Mouse (Mus musculus): ENCODE measurements around the gene Clcn6.

DNA sequence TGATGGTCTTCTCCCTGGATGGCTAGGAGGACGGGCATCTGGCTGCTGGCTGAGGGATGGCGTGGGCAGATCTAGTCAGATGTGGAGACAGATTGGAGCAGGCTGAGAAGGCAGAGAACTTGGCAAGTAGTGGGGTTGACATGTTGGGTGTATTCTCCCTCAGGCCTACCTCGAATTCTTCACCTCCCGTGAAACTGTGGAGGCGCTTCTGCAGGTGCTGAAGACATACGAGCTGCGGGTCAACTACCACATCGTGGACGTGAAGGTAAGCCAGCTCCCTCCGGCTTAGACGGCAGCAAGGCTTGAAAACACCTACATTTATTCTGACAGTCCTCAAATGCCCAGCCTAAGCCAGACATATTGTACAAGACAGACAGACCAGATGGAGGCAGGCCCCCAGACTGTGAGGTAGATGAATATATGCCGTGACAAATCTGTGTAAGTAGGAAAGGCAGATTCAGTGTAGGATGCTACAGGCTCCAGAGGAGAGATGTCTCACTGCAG is 14.8 kb upstream of the Clcn6 start:
- TF ChIP-seq ZNF384 (IDR thresholded peaks at IDR 0.05; ENCODE audit: low read depth, low read length) (no peak), ZC3H11A (IDR thresholded peaks at IDR 0.05; ENCODE audit: borderline replicate concordance, low read depth, low read length) (no peak), CHD2 (IDR thresholded peaks at IDR 0.05; ENCODE audit: low read depth, low read length) (no peak), MAFK (IDR thresholded peaks at IDR 0.05; ENCODE audit: insufficient read depth, low read depth, low read length) (no peak), HCFC1 (IDR thresholded peaks at IDR 0.05; ENCODE audit: borderline replicate concordance, insufficient read depth, low read length) (no peak)
